Mouse (Mus musculus): ENCODE results near the gene Zfp618. TPM values are rescaled to one million over a fixed set of nuclear protein-coding genes. Genes with fewer than 3 reads are reported as not detected.

The Zfp618 gene
- total and polyA plus RNA-seq, 3 experiments: 2.2 to 4.9 (median 2.5) TPM

DNA sequence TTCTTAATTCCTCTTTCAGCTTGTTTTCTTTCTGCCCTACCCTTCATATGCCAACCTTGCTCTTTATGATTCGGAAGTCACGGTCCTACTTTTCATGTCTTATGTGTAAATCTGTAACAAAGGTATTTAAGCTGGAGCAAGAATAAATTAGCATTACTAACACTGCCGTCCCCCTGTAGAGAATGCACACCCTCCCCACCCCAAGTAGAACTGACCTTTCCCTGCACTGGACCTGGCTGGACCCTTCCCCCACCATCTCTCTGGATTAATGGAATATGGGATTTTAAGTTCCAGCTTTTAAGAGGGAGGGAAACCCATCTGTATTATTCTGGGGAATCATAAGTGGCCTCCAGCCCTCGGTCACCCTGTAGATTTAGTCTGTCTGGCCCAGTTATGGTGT lies 65.9 kb downstream of the Zfp618 start:
- DNase-seq: no peak

DNA sequence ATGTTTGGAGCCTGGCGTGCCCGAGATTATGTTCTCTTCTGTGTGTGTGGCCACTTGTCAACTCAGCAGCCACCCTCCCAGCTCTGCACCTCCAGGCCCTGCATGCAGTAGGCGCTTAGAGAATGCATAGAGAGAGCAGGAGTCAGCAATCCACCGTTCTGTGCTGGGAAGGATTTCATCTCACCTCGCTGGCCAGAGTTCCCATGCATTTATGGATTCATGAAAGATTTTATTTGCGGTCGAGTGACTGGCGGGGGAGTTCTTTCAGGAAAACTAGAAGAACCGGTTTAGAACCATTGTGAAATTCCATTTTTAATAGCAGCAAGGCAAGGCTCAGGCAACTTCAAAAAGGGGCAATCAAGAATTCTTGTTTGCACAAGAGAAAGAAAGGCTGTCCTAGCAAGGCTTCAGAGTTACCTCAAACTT lies 67.2 kb downstream of the Zfp618 start:
- DNase-seq: no peak

DNA sequence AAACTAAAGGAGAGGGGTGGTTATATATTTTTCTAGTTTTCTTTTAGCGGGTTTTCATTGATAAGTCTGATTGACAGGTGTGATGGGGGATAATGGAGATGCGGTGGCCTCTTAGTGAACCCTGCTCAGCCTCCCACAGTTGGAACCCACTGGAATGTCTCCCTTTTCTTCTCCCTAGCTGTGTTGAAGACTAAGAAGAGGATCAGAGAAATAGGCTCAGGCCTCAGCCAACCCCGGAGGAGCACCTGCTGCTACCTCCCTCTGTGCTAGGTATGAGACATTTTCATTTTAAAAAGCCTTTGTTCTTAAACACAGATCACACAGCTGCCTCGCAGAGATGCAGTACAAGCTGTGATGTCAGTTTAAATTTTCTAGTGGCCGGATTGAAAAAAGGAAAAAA lies 68.4 kb downstream of the Zfp618 start:
- DNase-seq: no peak

DNA sequence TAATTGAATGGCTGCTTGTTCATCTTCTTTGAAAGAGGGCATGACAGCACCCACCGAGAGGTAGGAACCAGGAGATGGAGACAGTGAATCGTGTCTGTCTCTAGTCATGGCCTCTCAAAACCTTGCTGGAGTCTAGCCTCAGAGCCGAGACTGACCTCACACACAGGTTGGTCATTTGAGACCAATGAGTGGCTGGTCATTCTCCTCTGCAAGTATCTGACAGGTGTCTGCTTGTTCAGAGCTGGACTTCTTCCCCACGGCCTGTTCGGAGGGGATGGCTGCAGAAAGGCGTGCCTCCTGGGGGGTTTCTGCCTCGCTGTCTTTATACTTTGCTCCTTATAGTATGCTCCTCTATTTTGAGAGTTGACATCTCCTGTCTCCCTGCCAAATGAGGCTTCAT lies 70.6 kb downstream of the Zfp618 start:
- DNase-seq: no peak

DNA sequence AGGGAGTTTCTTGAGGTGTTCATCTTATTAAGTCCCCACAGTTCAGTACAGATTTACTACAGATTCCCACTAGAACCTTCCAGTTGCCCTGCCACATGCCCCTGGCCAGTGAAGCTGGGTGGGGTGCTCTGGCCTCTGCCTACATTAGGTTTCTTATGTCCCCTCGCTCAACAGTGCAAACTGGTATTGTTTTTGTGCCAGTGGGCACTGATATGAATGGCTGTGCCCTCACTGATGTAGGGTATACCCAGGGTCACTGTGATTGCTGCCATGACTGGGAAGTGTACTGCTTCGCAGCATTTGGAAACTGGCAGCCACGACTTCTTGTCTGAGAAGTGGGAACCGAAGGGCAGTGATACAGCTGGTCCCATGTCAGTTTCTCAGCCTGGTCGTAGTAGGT lies 71.4 kb downstream of the Zfp618 start:
- no peak for DNase-seq

DNA sequence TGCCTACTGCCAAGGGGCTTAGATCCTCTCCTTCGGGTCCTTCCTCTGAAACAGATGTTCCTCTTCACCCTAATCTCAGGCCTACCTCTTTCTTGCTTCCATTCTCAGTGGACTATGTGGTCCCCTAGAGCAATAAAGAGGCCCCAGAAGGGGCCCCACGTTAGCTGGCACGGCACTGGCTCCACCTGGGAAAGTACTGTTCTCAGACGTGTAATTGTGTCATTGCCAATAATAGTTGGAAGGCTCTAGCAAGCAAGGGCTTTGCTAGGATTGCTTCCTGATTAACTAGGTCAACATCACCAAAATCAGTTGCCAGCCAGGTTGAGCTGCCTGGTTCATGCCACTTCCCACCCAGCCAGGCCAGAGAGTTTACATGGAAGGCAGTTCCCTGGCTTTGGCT lies 72.2 kb downstream of the Zfp618 start:
- DNase-seq: no peak

DNA sequence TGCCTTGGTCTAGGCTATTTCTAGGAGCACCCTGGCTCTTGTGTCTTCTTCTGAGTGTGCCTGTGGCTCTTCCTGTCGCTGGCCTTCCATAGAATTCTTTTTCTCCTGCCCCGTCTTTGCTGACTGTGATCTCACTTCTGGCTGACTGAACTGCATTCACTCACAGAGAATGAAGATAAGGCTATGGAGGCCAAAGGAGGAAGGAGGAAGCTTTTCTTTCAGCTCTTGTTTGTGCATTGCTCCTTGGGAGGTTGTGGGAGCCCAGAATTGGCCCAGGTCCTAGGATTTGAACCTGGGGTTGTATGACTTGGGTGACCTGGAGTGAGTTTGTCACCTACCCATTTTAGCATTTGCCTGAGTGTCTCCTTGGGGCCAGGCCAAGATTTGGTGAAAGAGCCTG lies 72.9 kb downstream of the Zfp618 start:
- DNase-seq: no peak

DNA sequence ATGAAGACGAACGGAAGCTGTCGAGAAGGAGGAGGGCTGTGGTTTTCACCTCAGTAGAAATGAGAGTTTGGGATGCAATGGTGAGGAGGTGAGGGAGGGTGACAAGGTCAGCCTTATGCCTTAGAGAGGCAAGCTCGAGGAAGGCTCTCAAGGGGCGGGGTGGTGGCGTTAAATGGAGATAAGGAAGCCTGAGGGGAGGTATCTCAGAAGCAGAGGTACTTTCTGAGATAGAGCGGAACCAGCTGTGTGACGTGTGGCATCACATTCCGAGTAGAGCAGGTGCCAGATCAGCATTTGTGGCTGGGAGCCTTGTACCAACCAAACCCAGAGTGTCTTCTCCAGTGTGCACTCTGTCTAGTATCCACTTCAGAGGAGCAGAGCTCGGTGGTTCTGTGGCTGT lies 73.6 kb downstream of the Zfp618 start:
- DNase-seq: no peak

DNA sequence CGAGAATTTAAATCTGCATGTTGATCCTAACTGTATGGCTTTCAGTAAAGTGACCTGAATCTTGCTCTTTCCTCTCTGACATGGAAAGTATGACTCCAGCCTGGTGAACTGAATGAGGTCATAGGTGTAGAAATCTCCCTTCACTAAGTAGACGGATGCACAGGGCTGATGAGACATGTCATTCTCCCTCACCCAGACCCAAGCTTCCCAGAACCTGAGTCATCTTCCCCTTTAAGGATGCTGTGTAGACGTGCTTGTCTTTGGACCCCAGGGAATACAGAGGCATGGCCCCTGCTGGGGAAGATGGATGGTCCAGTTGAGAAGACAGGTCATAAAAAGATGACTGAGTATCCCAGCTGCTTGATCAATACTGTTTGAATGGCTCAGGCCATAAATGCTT lies 83.2 kb downstream of the Zfp618 start:
- no peak for DNase-seq

DNA sequence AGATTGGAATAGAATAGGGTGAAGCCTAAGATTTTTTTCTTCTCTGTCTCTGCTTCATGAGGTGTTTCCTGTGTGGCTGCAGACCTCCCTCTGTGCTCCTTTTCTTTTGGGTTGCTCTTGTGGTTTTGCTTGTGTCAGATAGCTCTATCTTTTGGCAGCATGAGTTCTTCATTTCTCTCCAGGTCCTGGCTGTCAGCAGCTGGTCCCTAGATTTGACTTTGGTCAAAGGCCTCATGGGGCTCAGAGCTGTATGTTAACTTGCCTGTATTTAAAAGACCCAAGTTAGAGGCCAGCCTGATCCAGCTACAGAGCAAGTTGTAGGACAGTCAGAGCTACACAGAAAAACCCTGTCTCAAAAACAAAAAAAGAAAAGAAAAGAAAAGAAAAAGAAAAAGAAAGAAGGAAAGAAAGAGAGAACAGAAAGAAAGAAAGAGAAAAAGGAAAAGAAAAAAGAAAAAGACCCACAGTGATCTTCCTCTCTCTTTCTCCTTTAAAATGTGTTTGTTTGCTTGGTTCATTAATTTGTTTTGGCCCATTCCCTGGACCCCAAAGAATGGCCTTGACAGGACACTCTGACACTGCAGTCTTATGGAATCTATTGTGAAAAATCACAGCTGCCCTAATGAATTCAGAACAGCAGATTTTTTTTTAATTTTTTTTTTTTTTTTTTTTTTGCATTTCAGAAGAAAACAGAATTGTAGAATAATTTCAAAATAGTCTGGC lies 84.4 kb downstream of the Zfp618 start:
- no peak for DNase-seq

DNA sequence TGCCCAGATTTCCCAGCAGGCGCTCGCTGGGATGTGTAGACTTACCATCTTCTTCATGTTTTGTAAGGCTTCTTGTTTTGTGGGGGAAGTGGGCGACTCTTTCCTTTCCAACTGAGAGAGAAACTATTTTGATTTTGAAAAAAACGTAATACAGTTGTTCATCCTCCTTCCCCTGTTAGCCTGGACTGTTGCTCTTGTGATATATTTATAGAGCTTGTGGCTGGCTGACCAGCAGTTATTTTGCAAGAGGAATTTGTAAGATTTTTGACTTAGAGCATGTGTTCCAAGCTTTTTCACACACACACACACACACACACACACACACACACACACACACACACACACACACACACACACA lies 84.9 kb downstream of the Zfp618 start:
- DNase-seq: no peak

DNA sequence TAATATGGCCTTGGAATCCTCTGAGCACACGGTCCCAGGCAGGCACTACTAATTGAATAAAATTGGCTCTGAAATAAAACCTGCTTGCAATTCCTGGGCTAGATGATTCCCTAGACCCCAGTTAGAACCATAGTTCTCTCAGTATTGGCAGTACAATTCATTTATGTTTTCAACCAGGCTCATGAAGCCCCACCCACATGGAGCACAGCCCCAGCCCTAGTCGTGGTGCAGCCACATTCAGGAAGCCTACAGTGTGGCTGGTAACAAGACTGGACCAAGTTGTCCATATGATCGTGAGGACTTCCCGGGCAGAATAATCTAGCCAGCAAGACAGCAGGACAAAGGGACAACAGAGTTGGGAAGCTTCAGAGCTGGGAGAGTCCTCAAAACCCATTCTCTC lies 85.6 kb downstream of the Zfp618 start:
- DNase-seq: no peak

DNA sequence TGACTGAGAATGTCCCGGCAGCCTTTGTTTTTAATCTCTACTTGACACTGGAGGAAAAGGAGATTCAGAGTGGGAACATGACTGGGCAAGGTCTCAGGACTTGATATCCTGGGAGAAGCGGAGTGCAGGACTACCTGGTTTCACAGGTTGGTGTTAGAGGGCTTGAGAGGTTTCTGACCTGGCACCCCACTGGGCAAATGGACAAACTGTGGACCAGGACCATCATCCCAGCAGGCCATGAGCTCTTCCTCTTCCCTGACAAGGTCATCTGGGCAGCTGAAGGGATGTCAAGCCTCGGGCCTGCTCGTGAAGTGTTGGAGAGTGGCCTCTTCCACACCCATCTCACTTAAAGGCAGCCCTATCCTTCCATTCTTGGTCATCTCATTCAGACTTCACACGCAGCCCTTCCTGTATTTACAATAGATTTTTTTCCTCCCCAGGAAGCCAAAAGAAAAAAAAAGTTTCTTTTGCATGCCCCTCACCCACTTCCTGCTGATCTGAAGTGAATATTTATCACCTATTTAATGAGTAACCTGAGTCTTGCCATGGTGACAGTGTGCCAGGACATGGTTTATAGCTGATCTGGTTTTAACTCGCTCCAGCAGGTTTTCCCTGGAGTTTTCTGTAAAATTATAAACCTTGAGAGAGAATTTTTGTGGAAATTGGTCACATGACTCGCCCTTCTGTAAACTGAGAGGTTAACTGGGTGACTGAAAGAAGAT lies 86.7 kb downstream of the Zfp618 start:
- no peak for DNase-seq

DNA sequence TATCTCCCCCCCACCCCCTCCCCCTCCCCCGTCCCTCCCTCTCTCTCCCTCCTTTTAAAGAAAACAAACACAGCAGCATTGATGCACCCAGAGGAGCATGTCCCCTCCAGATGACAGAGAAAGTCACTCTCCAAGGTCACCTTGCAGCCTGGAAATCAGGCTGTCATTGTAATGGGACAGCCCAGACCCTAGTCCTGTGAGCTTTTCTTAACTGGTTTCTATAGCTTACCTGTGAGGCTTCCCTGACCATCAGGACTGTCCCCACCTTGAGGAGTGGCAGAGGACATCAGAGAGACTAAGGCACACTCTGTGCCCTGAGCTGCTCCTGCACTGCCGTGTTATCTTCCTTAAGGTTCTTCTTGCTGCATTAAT lies 87.3 kb downstream of the Zfp618 start:
- no peak for DNase-seq

DNA sequence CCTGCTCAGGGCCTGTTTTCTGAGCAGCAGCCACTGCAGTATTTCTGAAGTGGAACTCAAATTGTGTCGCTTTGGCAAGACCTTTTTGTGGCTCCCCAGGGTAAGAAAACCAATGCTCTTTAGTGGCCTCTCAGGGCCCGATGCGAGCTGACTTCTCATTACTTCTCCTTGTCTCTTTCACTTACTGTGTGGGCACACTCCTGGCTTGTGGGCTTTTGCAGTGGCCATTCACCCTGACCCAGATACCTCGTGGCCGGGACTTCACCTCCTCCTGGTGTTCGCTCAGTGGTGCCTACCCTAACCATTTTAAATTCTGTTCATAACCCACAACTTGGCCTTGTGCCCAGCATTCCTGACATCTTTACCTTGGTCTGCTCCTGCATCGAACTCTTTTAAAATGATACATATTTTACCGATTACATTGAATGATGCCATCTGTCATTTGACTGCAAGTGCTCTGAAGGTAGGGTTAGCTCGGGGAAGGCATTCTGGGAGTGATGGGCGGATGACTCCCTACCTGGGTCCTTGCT lies 89.9 kb downstream of the Zfp618 start:
- no peak for DNase-seq

DNA sequence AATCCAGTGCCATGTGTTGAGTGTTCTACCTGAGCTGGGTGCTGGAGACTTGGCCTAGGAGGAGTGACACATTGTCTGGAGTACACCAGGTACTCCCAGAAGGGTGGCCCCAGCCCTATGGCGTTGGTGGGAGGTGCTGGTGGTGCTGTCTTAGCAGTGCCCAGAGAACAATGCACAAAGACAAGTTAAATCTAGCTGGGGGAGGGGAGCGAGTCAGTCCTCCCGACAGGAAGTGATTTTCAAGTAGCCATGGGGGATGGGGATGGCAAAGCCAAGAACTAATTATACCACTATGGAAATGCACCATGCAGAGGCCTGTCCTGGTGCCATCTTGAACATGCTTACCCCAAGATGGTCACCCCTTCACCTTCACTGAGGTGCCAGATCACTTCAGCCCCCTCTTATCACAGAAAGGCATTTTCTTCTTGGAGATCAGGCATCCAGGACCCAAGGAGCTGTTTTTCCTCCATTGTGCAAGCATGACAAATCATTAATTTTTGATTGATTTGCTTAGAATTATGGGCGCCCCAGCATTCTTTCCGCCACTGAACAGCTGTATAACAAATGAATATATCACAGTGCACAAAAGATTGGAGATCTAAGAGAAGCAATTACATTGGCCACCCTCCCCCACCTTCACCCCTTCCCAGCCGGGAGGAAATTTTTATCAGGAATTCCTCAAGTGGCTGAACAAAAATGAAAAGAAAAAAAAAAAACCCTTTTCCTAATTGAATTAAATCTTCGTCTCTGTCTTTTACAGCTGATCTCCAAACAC lies 91.5 kb downstream of the Zfp618 start:
- DNase-seq: no peak

DNA sequence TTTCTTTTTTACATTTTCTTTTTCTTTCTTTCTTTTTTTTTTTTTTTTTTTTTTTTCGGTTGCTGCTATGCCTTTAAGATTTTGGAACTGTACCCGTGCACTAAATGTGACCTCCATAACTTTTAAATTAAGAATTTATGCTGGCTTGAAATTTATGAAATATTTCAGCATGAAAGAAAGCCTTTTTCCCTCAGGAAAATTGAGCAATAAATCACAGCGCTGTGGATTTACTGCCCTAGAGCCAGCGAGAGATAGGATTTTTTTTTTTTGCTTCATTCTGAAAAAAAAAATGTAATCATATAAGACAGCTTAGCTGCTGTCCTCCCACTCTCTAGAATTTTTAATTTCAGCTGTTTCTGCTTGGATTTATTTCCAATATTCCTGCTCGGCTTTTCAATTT lies 92.2 kb downstream of the Zfp618 start:
- no peak for DNase-seq

DNA sequence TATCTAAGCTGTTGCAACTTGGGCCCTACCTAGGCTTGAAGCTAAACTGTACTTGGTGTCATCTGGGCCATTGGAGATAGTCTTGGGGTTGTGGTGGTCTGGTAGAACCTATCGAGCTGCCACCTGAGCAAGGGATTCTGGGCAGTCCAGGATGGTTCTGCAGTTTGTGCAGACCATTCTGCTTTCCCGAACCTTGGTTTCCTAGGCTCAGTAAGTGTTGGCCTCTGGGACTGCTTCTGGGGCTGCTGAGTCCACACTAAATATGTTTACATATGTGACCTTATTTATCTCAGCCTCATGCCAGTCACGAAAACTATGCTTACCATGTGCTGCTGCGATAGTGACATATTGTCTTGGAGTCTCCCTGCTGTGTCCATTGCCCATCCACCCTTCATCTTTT lies 93.3 kb downstream of the Zfp618 start:
- no peak for DNase-seq

DNA sequence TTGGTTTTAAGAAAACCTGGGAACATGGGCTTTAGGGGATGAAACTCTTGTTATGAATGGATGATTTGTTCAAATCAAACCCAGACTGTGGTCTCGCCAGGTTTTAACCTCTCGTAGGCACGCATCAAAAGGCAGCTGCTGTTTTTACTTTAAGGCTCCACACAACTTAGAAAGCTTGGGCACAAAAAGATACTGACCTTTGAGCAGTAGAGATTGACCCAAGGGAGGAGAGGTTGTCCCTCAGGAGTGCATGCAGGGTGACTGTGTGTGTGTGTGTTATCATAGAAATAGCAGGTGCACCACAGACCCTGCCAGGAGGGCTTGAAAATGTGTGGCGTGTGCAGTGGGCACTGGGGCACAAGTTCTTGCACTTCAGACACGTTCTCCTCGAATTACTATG lies 95.0 kb downstream of the Zfp618 start:
- DNase-seq: no peak

DNA sequence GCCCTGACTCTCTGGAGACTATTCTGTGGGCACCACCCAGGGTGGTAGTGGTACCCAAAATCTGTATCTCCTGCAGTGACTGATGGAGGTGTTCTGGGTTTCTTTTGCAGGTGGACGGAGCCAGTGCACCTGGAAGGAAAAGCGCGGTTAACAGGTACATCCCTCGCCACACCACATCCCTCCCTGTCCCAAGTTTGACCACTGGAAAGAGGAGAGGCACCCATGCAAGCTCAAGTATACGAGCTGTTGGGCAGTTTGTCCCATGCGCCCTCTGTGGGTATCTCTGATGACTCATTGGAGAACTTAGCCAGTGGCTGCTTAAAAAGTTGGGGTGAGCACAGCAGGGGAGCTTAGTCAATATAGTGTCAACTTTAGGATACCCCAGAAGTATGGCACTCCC lies 96.0 kb downstream of the Zfp618 start:
- no peak for DNase-seq

DNA sequence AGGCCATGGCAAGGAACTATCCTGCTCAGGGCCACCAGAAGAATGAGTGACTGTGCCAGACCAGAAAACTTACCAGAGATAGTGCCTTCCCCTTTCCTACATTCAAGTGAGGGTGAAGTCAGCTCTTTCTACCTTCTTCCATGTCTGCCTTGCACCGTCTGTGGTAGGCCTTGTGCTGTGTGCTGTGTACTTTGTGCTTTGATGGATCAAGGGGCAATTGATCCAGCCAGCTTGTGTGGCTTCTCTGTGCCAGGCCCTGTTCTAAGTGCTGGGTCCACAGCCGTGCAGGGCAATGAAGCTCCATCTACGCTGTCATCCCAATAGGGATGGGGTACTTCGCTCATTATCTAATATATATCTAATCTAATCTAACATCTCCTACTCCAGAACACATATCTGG lies 98.0 kb downstream of the Zfp618 start:
- no peak for DNase-seq

DNA sequence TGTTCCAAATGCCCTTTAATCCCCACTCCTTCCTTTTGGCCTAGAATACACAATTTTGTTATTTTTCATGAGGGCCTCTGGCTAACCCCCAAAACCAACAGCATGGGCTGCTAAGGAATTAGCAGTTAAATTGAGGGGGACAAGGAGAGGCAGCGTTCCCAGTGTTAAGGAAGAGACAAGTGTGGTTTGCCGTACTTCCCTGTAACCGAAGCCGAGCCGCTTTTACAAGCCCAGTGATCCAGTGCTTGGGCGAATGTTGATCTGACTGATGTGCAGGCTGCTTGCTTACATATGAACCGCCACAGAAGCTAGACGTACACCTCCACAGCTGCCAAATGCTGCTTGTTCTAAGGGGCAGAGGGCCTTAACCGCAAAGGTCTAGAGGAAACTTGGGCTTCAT lies 99.5 kb downstream of the Zfp618 start:
- no peak for DNase-seq

DNA sequence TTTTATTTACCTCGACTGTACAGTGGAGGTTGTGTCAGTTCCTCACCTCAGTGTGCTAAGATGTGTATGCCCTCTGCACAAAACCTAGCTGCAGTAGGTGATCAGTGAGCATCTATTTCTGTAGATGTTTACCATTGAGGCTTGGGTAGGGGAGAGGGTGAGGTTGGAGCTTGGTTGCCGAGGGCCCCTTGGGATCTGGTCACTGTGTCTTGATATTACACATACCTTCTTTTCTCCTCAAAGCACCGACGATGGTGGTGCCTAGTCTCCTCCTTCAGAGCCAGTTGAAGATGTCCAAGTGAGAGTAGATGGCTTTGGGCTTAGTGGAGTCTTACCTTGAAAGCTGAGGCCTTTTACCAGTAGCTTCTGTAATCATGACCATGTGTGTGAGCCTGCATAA lies 101.4 kb downstream of the Zfp618 start:
- no peak for DNase-seq
